Mouse (Mus musculus): ENCODE results near the gene Dhx57. TPM values are rescaled to one million over a fixed set of nuclear protein-coding genes. Genes with fewer than 3 reads are reported as not detected.

The Dhx57 gene
- total and polyA plus RNA-seq, 3 experiments = 3.4 to 6.8 TPM; not detected in 1

- Histone ChIP-seq H3K9ac (ENCODE audit: control insufficient read depth, low read depth, low read length, poor library complexity, severe bottlenecking) (no peak overlapping the region), H3K27me3 (ENCODE audit: control insufficient read depth in 1 of 2, insufficient read depth in 2 of 2, low read length in 2 of 2) (no peaks in the 10 kb centered on the region), H3K79me2 (ENCODE audit: control insufficient read depth, insufficient read depth, low read length, poor library complexity) (no peaks in the 10 kb centered on the region), H3K4me1 (ENCODE audit: control insufficient read depth in 1 of 2, insufficient read depth in 2 of 2, low read length in 2 of 2) (no peaks in the 10 kb centered on the region), H3K4me3 (ENCODE audit: control insufficient read depth in 1 of 2, insufficient read depth in 1 of 2, low read depth in 2 of 2, low read length in 2 of 2) (no peak overlapping the region), H3K9me3 (replicated peaks; ENCODE audit: insufficient read depth, low read length) (no peaks in the 10 kb centered on the region), H3K36me3 (ENCODE audit: control insufficient read depth in 1 of 2, insufficient read depth in 2 of 2, low read length in 2 of 2) (no peaks in the 10 kb centered on the region; a peak in 1 of 4 replicates), H3K27ac (ENCODE audit: control insufficient read depth, low read depth, low read length) (no peak overlapping the region)
- no peak for DNase-seq (ENCODE audit: low read depth, low spot score)
- no peak for TF ChIP-seq MYB (IDR thresholded peaks at IDR 0.05; ENCODE audit: low read depth, low read length)
- no peak for TF ChIP-seq BHLHE40 (IDR thresholded peaks at IDR 0.05; ENCODE audit: borderline replicate concordance, low read depth, low read length)
- TF ChIP-seq NELFE (IDR thresholded peaks at IDR 0.05; ENCODE audit: low read depth, low read length) = no peak
Observed at GRCm38 (mm10) chr17:80252757-80253525, 37.3 kb downstream of the Dhx57 start.

- DNase-seq (ENCODE audit: low read depth, low spot score) = no peak
- no peaks in the 10 kb centered on the region for H3K9me3 ChIP-seq (replicated peaks; ENCODE audit: insufficient read depth, low read length)
- no peaks in the 10 kb centered on the region for H3K4me1 ChIP-seq (ENCODE audit: control insufficient read depth in 1 of 2, insufficient read depth in 2 of 2, low read length in 2 of 2)
- no peak for TF ChIP-seq USF1 (IDR thresholded peaks at IDR 0.05; ENCODE audit: low read depth, low read length)
- no peak for TF ChIP-seq JUND (IDR thresholded peaks at IDR 0.05; ENCODE audit: low read depth, low read length)
- no peak for TF ChIP-seq MEF2A (IDR thresholded peaks at IDR 0.05; ENCODE audit: extremely low read depth, insufficient replicate concordance, low read depth, low read length, poor library complexity, severe bottlenecking)
- TF ChIP-seq BHLHE40 (IDR thresholded peaks at IDR 0.05; ENCODE audit: borderline replicate concordance, low read depth, low read length) = no peak
- no peak for TF ChIP-seq ELF1 (IDR thresholded peaks at IDR 0.05; ENCODE audit: low read depth, low read length)
- no peak for TF ChIP-seq POLR2AphosphoS2 (IDR thresholded peaks at IDR 0.05; ENCODE audit: low read length)
- no peak for TF ChIP-seq KAT2A (conservative IDR thresholded peaks at IDR 0.05; ENCODE audit: low read depth, low read length)
- TF ChIP-seq NELFE (IDR thresholded peaks at IDR 0.05; ENCODE audit: low read depth, low read length) = no peak
- no peak for TF ChIP-seq RAD21 (IDR thresholded peaks at IDR 0.05; ENCODE audit: low read depth, low read length)
- no peak for TF ChIP-seq TBP (IDR thresholded peaks at IDR 0.05; ENCODE audit: low read depth, low read length)
- TF ChIP-seq CHD2 (IDR thresholded peaks at IDR 0.05; ENCODE audit: low read length) = no peak
- TF ChIP-seq SIN3A (IDR thresholded peaks at IDR 0.05; ENCODE audit: low read length) = no peak
- TF ChIP-seq CHD1 (IDR thresholded peaks at IDR 0.05; ENCODE audit: low read depth, low read length) = no peak
- H3K9ac ChIP-seq (ENCODE audit: control insufficient read depth, low read depth, low read length, poor library complexity, severe bottlenecking) = no peak overlapping the region
- H3K79me2 ChIP-seq (ENCODE audit: control insufficient read depth, insufficient read depth, low read length, poor library complexity) = no peaks in the 10 kb centered on the region
- H3K36me3 ChIP-seq (ENCODE audit: control insufficient read depth in 1 of 2, insufficient read depth in 2 of 2, low read length in 2 of 2) = peaks cover 0 to 2% of the 10 kb centered on the region in 2 experiments; a peak in 1 of 4 replicates
- H3K27me3 ChIP-seq (ENCODE audit: control insufficient read depth in 1 of 2, insufficient read depth in 2 of 2, low read length in 2 of 2) = no peaks in the 10 kb centered on the region
- no peak overlapping the region for H3K27ac ChIP-seq (ENCODE audit: control insufficient read depth, low read depth, low read length)
- H3K4me3 ChIP-seq (ENCODE audit: control insufficient read depth in 1 of 2, insufficient read depth in 1 of 2, low read depth in 2 of 2, low read length in 2 of 2) = no peak overlapping the region
Observed at GRCm38 (mm10) chr17:80243116-80243515, 47.2 kb downstream of the Dhx57 start.
